Mouse (Mus musculus) urinary bladder, postnatal 14 days (tissue): ENCODE measurements at regions not wholly inside any gene's neighbourhood (a gene's known extent, or its start where the extent isn't known, plus 50 kb on each side); places are given as distances from the start of the nearest gene placed in this dataset.
"Not testable (repeated sequence)": the region's sequence is repeated elsewhere in the genome, so short reads cannot be mapped to it uniquely, and the experiment has no call there.

Experiments
- DNase-seq: peaks from one replicate; pipeline ENCODE4 v3.0.0; 2021; ENCODE audit warnings: low spot score

DNA sequence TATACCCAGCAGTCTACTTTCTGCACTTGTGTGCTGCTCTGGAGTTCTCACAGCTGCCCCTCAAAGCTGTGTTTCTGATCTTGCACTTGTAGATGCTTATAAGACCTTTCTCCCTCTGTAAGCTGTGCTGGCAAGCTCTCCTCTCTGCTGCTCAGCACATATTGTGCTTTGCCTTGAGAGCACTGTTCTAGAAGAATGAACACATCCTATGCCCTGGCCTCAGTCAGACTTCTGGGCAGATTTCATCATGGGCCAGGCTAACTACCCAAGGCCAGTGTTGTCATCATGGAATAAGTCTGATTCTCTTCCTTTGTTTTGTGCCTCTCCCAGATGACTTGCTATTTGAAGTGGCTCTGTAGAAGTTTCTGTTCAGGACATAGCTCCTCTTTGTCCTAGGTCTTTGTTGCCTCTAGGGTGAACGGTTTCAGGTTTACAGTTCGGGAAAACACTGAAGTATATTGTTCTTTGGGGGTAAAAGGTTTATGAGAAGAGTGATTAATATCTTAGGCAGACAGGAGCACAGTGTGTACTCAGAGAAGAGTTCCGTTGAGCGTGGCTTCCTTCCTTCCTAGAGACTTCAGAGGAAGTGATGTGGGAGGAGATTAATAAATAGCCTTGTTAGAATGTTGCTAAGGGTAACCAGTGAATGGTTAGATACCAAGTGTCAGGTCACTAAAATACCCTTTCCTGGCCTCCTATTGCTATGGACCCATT lies 70.8 kb downstream of the Pcdh18 start:
- DNase-seq = no peak

DNA sequence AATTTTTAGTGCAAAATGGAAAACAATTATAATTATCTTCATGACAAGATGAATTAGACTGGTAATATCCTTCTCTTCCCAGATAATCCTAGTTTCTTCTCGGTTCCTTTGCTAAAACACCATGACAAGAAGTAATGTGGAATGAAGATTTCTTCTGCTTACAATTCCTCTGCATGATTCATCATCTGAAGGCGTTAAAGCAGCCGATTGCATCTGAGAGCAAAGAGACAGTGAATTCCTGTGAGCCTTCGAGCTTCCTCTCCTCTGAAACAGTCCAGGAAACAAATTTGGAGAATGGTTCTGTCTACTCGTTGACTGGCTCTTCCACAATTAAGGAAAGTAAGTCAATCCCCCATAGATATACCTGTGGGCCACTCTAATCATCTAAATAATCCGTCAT lies 82.2 kb downstream of the Pcdh18 start:
- no peak for DNase-seq

DNA sequence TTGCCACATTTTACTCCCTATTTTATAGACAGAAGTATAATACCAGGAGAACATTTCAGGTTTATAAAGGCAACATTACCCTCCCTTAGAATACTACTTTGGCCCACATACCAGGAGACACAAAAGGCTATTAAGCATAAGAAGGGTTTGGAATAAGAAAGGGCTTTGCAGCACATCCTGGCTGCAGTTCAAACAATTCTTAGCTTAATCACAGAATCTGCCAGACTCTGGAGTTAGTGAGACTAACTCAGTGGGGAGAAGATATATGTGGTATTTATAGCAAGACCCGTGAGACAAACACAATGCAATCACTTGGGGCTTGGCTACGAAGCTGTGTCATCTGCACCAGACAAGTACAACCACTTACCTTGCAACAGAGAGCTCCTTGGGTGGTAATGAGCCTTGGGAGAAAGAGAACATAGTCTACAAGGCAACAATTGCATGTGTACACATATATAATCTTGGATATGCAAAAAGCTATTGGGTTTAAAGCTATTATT lies 84.4 kb downstream of the Pcdh18 start:
- no peak for DNase-seq

DNA sequence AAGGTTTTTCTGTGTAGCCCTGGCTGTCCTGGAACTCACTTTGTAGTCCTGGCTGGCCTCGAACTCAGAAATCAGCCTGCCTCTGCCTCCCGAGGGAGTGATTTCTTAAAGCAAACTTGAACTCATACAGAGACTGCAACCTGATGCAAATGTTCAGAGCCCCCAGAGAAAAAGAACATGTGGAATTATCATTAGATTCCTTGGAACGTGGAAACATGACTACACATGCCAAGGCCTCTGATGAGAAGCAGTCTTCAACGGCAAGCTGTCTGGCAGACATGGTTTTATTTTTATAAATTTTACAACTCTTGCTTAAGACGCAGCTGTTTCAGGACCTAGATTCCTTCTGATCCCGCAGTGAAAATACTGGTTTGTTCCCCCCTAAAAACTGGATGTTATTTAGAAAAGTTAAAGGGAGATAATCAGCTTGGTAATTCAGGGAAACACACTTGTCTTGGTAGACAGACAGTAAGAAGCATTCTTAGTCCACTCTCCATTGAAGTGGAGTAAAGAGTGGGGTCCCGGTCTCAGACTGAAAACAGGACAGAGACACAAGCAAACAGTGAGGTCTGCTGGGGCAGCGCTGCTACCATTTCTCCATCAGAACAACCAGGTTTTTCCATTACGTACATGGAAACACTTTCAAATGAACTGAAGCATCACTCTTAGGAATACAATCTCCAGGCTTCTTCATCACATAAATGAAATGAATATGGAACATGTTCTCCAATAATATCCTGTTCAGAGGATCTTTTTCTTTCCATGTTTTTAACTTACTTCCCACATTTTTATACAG lies 89.4 kb downstream of the Pcdh18 start:
- no peak for DNase-seq

DNA sequence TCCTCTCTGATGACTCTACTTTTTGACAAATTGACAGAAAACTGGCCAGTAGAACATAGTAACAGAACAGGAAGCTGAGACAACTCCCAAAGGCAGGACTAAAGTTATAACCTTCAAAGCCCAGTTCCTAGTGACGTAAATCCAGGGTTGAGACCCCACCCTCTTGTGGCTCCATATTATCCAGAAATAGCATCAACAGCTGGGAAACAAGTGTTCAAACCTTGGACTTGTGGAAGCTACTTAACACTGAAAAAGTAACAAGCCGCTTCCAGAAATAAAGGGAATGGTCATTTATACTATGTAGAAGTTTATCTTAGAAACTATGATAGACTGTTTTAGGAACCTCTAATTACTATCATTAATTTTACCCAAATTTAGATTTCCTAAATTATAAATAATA lies 90.6 kb downstream of the Pcdh18 start:
- DNase-seq = no peak

DNA sequence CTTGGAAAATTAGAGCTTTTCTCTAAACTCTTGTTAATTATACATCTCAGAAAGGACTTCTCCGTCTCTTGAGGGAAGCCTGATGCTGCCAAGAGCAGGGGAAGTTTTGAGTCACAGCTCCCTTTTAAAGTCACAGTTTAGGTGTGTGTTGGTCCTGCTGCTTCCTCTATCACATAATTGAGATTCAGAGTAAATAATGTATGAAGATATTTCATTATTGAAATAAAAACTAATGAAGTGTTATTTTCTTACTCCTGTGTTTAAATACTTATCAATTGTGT lies 108.3 kb downstream of the Pcdh18 start:
- no peak for DNase-seq

DNA sequence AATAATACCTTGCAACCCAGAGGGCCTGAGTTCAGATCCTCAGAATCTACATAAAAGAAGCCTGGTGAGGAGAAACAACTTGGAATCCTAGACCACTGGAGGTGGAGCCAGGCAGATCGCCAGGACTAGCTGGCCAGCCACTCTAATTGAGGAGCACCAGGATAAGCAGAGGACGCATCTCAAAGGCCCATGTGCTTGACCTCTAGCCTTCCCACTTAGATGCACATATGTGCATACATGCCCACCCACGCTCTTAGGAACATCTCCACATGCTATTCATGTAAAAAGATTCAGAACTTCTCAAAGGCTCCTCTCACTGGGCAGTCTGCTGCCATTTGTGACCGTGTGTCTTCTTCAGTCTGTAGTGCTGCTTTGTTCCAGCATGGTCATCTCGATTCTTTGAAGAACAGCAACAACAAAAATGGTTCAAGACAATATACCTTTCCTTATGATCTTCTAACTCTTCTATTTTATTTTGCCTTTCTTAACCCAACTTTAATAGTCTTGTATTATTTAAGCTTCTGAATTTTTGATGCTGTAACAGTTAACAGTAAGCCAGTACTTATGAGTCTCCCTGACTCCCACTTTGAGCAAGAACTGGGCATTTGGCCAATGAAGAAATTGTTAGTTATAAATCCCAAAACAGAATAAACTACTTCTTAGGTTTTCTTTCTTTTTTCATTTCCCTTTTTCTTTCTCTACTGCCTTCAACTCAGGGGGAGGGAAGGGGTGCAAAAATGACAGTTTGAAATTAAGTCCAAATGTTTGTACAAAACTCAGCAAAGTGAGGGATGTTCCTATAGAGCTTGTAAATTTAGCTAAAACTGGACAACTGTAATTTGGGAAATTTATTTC lies 108.9 kb downstream of the Pcdh18 start:
- no peak for DNase-seq

DNA sequence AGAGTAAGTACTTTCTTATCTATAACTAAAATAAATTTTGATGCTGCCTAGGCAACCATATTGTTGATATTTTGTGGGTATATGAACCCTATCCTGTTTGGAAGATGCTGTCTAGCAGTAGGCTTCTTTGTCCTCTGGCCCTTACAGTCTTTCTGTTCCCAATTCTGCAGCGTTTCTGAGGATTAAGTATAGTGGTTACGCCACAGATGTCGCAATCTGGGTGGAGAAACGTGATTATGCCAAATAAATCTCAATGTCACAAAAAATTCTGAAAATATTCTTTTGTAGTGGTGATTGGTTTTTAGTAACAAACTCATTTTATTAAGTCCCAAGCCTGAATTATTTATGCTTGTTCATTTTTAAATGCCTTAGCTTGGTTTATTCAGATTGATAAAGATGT lies 112.1 kb downstream of the Pcdh18 start:
- no peak for DNase-seq

DNA sequence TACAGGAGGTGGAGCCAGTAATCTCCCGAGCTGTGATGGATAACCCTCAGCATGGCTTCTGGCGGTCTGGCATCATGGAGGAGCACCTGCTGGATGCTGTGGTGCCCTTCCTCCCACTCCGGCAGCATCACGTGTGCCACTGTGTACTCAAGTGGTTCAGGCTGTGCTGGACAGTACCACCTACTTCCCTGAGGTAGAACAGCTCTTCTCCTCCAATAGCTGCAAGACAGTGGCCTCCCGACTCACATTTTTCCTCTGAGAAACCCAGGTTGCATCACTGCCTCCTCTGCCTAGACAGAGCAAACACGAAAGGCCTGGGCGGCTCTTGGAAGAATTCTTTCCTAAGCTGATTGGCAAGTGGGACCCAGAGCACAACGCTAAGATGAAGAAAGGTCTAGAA lies 113.3 kb downstream of the Pcdh18 start:
- DNase-seq = no peak

DNA sequence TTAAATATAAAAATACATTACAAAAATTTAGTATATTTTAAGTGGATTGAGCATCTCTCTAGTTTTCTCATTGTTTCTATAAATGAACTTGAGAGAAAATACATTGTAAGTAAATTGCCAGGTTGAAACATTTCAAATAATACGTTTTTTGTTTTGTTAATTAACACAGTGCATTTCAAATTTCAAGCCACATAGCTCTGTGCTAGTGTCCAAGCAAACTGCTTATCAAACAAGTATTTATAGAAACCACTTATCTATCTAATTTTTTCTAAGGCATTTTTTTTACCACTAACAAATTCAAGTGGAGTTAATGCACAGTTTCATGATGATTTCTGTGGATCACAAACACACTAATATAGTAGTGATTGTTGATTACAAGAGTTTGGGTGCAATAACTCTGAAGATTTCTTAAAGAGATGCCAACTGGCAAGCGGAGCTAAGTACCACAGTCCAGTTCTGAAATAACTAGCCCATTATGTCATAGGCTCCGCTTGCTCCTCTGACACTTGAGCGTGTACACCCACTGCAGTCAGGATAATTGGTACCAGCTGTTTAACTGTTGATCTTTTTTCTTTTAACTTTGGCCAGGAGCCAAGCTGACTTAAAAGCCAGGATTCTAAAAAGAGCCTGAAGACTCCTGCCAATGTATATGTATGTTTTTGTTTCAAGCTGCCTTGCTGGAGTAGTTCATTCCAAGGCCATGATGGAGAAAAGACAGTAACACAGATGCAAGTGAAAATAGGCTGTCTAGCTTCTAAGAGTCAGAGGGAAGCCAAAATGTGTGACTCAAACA lies 115.0 kb downstream of the Pcdh18 start:
- peak; percentile 25 for DNase-seq

DNA sequence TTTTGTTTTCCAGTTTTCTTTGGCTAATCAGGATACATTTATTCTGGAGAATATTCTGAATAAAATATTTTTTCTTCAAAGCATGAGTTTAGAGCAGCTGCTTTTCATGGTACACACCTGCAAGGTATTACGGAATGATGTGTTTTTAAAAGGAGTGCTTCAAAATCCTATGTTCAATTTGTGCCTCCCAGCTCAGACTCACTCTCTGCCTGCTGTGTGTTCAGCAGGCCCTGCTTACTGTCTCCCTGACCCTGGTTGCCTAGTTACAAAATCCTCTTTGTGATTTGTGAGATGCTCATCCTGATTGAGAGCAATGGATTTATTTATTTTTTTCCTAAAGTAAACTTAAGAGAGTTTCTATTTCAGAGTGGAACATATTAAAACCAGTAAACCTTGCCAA lies 115.7 kb downstream of the Pcdh18 start:
- DNase-seq = no peak

DNA sequence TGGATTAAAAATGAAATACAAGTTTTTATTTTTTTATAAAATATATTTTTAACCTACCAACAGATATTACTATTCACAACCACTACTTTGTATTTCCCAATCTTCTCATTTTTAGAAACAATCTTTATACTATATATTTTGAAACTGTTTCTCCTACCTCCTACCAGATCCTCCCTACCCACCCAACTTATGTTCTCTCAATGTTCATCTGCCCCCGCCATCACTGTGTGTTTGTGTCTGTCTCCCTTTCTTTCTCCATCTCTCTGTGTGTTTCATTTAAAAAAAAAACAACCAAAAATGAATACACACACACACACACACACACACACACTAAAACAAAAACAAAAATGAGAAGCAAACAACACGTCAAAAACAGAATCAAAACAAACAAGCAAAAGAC lies 118.5 kb downstream of the Pcdh18 start:
- no peak for DNase-seq

DNA sequence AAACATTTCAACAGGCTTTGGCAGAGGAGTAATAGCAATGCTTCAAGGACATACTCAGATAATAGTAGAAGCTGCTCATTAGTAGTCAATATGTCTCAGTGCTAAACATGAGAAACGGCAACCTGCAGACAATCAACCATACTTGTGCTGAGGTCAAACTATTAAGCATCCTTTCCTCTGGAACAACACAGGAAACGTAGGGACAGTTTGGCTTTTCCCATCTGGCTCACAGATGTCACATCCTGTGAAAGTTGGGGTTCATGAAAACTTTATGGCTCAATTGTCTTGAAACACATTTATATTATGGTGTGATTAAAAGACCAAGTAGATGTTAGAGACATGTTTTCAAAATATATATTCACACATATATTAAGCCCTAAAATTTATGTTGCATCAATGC lies 120.4 kb downstream of the Pcdh18 start:
- no peak for DNase-seq

DNA sequence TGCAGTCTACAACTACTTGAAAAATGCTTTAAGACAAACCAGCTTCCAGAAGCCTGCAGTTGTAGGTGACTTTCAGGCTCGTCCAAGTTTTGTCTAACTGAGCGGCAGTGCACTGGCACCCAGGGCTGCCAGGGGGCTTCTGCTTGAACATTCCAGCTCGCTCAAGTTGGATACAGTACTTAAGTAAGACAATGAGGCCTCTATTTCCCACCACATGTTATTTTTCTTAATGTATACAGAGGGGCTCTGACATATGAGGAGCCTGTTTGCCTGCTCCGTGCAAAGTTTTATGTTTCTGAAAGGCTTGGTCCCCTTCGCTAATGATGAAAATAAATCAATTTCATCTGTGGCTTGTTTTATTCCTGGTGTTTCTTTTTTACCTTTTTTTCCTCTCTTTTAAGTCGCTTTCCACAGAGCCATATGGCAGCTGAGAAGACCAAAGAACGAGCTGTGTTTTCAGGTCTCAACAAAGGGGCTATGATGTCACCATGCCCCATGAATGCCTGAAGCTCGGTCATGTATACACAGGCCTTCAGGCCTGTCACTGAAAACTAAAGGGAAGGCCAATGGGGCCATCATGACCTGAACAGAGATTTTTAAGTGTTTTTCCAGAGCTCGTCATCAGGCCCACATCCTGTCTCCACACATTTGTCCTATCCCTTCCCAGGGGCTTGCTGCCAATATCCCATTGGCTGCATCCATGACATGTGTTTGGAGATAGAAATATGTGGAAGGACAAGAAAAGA lies 164.2 kb downstream of the Pcdh18 start:
- no peak for DNase-seq

DNA sequence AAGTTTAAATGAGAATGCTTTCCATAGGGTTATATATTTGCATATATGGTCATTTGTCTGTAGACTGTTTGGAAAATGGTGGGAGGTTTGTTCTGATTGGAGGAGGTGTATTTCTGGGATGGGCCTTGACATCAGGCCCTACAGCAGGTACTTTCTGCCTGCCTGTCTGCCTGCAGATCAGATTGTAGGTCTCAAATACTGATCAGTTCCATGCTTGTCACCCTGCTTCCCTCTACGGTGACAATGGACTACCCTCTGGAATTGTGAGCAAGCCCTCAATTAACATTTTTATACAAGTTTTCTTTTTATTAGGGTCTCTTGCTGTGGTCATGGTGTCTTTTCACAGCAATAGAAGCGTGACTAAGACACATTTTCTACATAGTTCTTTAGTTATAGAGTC lies 166.9 kb downstream of the Pcdh18 start:
- no peak for DNase-seq

DNA sequence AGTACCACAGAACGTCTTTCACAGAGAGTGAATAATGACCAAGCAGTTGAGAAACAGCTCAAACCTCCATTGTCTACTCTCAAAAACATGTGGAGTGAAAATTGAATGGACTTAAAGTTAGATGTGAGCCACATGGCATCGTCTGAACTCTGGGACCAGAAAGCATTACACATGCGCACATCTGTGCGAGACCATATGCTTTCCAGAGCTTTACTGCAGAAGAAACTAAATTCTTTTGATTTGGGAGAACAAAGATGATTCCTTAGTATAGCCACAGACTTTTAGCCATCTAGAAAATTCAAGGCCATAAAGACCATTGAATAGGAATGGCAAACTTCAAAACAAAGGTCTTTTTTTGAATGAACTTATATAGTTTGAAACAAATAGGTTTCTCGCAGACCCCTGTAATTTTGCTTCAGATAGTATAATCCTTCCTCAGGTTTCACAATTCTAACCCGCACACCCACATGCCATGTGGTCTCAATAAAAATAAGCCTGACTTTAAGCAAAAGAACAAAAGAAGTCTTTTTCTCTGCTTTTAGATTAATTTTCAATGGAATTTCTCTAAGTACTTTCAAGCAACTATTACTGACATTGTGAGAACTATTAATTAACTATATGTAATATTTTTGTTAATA lies 170.5 kb downstream of the Pcdh18 start:
- no peak for DNase-seq

DNA sequence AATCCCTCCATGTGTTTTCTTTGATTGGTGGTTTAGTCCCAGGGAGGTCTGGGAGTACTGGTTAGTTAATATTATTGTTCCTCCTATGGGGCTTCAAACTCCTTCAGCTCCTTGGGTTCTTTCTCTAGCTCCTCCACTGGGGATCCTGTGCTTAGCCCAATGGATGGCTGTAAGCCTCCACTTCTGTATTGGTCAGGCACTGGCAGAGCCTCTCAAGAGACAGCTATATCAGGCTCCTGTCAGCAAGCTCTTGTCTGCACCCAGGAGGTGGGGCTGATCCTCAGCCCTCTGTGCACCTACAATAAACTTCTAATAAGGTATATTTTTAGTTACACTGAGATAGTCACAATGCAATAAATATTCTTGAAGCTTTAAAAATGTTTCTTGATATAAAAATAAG lies 171.2 kb downstream of the Pcdh18 start:
- DNase-seq = not testable (repeated sequence)

DNA sequence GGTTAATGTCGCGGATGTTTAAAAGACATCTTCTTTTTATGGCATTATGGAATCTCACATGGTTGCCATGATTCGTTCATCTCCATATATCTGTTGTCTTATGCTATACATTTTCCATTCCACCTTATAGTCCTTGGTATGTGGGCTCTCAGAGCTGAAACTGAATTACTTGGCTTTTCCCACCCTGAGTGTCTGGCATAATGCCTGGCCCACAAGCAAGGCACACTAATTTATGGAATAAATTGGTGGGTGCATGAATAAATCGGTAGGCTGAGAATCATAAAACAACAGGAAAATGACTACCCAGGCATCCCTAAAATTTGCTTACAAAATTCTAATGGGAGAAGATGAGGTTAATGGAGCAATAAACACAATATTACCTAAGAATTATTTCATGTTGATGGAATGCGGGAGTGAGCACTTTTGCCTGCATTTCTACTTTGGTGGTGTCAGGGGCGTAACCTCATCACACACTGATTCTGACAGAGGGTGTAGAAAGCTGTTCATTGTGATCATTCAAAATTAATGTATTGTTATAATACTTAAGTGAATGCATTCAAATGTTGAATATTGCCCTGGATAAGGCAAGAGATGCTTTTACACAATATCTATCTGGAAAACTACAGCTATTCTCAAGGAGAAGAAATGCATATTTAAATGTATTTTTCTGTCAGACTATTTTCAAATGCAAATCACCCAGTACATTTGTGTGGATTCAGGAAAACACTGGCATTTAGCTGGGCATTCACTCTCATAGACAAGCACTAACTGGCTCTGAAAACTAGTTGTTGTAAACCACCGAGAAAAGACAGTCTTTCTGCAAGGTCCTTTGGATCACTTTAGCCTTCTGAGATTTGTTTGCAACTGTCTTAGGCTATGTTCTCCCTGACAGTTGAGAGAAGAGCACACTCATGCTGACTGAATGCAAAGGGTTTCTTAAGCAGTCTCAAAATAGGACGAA lies 190.1 kb downstream of the Pcdh18 start:
- DNase-seq = no peak

DNA sequence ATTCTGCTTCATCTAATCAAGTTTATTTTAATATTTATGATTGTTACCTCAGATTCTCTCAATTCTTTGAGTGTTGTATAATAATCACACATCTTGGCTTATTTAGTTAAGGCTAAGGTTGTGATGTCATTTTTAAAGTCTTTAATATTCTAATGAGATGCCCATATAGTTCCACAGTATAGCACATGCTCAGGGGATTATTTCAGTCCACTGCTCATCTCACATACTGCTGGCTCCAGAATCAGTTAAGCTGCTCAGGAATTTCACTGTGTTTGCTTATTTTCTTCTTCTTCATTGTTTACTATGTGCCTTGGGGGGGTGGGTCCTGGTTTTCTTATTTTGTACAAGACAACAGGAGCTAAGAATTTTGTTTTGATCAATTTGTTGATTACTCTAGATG lies 229.5 kb downstream of the Pcdh18 start:
- no peak for DNase-seq

DNA sequence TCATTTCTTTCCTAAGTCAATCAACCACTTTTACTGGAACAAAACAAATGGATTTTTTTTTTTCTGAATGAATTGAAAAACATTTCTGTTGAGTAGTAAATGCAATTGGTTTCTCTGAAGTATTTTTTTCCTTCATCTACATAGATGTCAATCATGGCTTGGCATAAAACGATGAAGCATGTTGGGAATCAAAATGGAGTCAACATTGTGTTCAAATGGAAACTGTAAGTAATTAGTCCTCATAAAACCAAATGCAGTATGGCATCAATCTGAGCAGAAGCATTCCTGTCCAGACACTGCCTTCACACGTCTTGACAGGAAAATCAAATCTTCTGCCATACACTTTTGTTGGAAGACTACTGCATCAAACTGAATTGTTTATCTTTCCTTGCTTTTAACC lies 237.0 kb downstream of the Pcdh18 start:
- DNase-seq = no peak
